Mouse (Mus musculus) hindbrain, postnatal 0 days (tissue): ENCODE measurements around the gene Gm20683. TPM values are rescaled to one million over a fixed set of nuclear protein-coding genes. Genes with fewer than 3 reads are reported as not detected.
"Not testable (repeated sequence)": the region's sequence is repeated elsewhere in the genome, so short reads cannot be mapped to it uniquely, and the experiment has no call there.

ENCODE experiments used
- ATAC-seq: fragments of 200-750 bp; cut with Nextera tagmentation; 2 replicates; pipeline ENCODE4 v1.8.0; 2017; ENCODE audit warnings: mild to moderate bottlenecking, moderate TSS enrichment, moderate library complexity
- DNase-seq: peaks from one replicate; pipeline ENCODE4 v3.0.0-alpha.2; 2015; ENCODE audit warnings: low spot score
- H3K27ac ChIP-seq: fragments of 300-500 bp; sonication (generic); 2 replicates; pipeline ENCODE4 v1.5.1; 2014; ENCODE audit warnings: mild to moderate bottlenecking
- H3K27me3 ChIP-seq: fragments of 300-500 bp; sonication (generic); 2 replicates; pipeline ENCODE4 v1.6.1; 2014; ENCODE audit warnings: low read length, mixed read lengths; ENCODE audit not compliant: insufficient read depth
- H3K36me3 ChIP-seq: fragments of 300-500 bp; sonication (generic); 2 replicates; pipeline ENCODE4 v1.6.1; 2014; ENCODE audit warnings: low read length, mixed read lengths; ENCODE audit not compliant: insufficient read depth
- H3K4me1 ChIP-seq: fragments of 300-500 bp; sonication (generic); 2 replicates; pipeline ENCODE4 v1.6.1; 2014; ENCODE audit warnings: antibody characterized with exemption, low read length, mixed read lengths; ENCODE audit not compliant: insufficient read depth
- H3K4me2 ChIP-seq: fragments of 300-500 bp; sonication (generic); 2 replicates; pipeline ENCODE4 v1.6.1; 2014; ENCODE audit warnings: low read depth, mild to moderate bottlenecking, low read length, moderate library complexity, mixed read lengths
- H3K4me3 ChIP-seq: fragments of 300-500 bp; sonication (generic); 2 replicates; pipeline ENCODE4 v1.5.1; 2014; ENCODE audit warnings: low read length
- H3K9ac ChIP-seq: fragments of 300-500 bp; sonication (generic); replicated peaks from 2 replicates; pipeline ENCODE4 v1.6.1; 2014; ENCODE audit warnings: mild to moderate bottlenecking, low read length, moderate library complexity, mixed read lengths
- H3K9me3 ChIP-seq: fragments of 300-500 bp; sonication (generic); 2 replicates; pipeline ENCODE4 v1.6.1; 2016; ENCODE audit warnings: low read length, mixed read lengths
- CTCF ChIP-seq: IDR thresholded peaks from 2 replicates; pipeline ENCODE4 v1.5.1; 2016; ENCODE audit warnings: antibody characterized with exemption, control low read depth, low read depth
- WGBS: fragments of 180-500 bp; shearing (Covaris S2); extraction: QIAGEN DNeasy Blood & Tissue Kit; methylation state at CpG from one replicate; pipeline ENCODE4 v1.1.7; 2014; 5-methylcytosine and 5-hydroxymethylcytosine counted together
- polyA plus RNA-seq: library from polyadenylated mRNA; unstranded; fragments of >200 nt; fragmentation: Nextera tagmentation; extraction: Ambion mirVana; gene quantifications from 2 replicates; pipeline ENCODE4 v1.2.1, GENCODE M21; 2015
- total RNA-seq: library from RNA; depleted of rRNA; stranded (reverse); fragments of >200 nt; gene quantifications from 2 replicates; pipeline ENCODE4 v1.2.3, GENCODE M21; 2014

Gm20683 gene
- total and polyA plus RNA-seq, 2 experiments from 2014 or later: 12.9 to 40.0 TPM

GRCm38 (mm10) chr17:25874148-25874720 lies 32.7 kb upstream of the Gm20683 start:
- no peak for TF ChIP-seq CTCF
- Histone ChIP-seq H3K9ac (peak overlapping the region; percentile 79), H3K27ac (peak overlapping the region; percentile 96), H3K4me3 (peak overlapping the region; percentile 69), H3K9me3 (no peaks in the 10 kb centered on the region), H3K36me3 (peaks cover 10% of the 10 kb centered on the region; the same call in 1 of the 2 replicates), H3K27me3 (no peaks in the 10 kb centered on the region), H3K4me2 (peak overlapping the region; percentile 80), H3K4me1 (peaks cover 13% of the 10 kb centered on the region; the same call in 1 of the 2 replicates)
- 3% methylated on average over 14 of the region's 14 CpGs for WGBS
- DNase-seq (no peak), ATAC-seq (no peak; the same call in 1 of the 2 replicates)

DNA sequence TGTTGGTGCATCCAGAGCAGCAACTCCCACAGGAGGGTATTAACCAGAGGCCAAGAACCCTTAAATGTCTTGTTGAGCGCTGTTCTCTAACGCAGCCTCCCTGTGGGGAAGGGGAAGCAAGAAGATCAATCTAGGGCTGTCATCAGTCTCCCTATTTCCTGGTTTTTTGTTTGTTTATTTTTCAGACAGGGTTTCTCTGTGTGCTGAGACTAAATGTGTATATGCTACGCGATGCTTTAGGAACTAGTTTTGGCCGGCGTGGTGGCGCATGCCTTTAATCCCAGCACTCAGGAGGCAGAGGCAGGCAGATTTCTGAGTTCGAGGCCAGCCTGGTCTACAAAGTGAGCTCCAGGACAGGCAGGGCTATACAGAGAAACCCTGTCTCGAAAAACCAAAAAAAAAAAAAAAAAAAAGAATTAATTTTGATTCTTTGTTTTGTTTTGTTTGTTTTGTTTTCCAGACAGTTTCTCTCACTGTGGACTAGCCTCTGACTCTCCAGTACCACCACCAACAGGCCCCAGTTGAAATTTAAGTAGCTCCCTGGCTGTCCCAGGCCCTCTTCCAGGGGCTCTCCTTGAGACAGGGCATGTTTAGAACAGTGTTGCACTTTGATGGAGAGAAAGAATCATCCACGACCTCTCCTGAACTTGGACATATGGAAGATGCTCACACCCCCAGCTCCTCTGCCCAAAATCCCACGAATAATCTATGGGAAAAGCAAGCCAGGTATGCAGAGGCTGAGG lies 32.0 kb upstream of the Gm20683 start:
- WGBS: 76% methylated on average over 11 of the region's 11 CpGs
- ATAC-seq: no peak

DNA sequence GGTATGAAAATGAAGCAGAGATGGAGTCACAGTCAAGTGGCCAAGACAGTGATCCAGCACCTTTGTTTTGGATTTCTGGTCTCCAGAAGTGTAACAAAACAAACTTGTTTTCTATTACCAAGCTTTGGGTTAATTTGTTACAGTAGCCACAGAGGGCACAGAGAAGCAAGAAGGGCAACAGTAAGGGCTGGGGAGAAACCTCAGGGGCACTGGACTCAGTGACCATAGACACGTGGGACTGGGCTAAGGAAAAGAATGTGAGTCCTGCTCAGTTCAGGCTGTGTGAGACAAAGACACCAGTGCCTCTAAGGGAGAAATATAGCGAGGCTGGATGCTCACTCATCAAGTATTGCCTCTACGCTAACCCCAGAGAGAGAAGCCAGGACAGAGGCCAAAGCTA lies 31.1 kb upstream of the Gm20683 start:
- no peak for ATAC-seq
- no peaks in the 10 kb centered on the region for H3K27me3 ChIP-seq
- no peak overlapping the region for H3K4me2 ChIP-seq
- 84% methylated on average over 3 of the region's 3 CpGs for WGBS
- DNase-seq: no peak
- H3K4me1 ChIP-seq: peaks cover 16% of the 10 kb centered on the region
- no peak overlapping the region for H3K27ac ChIP-seq
- no peak overlapping the region for H3K9ac ChIP-seq
- H3K4me3 ChIP-seq: no peak overlapping the region
- no peak for TF ChIP-seq CTCF
- H3K36me3 ChIP-seq: 0 out of 2 replicates have a peak, but pooled peaks cover under 1% of the 10 kb centered on the region
- H3K9me3 ChIP-seq: no peaks in the 10 kb centered on the region

More for the DNA sequence above, 32.0 kb upstream of the Gm20683 start:
- no peaks in the 10 kb centered on the region for H3K27me3 ChIP-seq
- no peak for TF ChIP-seq CTCF
- H3K27ac ChIP-seq: peak overlapping the region; percentile 96
- H3K4me2 ChIP-seq: peak overlapping the region; percentile 80
- no peaks in the 10 kb centered on the region for H3K9me3 ChIP-seq
- H3K4me1 ChIP-seq: peaks cover 13% of the 10 kb centered on the region
- H3K9ac ChIP-seq: no peak overlapping the region
- peaks cover 10% of the 10 kb centered on the region; the same call in 1 of the 2 replicates for H3K36me3 ChIP-seq
- DNase-seq: no peak
- H3K4me3 ChIP-seq: peak overlapping the region; percentile 69; the same call in 1 of the 2 replicates

DNA sequence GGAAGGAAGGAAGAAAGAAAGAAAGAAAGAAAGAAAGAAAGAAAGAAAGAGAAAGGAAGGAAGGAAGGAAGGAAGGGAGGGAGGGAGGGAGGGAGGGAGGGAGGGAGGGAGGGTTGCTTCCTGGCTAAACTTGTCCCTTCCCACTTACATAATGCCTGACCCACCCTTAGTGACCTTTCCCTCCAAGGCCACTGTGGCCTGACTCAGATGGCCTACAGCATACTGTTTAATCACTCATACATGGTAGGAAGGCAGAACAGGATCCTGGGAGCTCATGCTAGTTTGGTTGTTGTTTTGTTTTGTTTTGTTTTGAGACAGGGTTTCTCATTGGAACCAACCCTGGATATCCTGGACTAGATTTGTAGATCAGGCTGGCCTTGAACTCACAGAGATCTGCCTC lies 30.0 kb upstream of the Gm20683 start:
- ATAC-seq, DNase-seq, H3K27me3 ChIP-seq, H3K27ac ChIP-seq, H3K9me3 ChIP-seq, H3K9ac ChIP-seq, H3K4me2 ChIP-seq, H3K4me3 ChIP-seq, H3K36me3 ChIP-seq: not testable (repeated sequence)
- peaks cover 16% of the 10 kb centered on the region for H3K4me1 ChIP-seq

GRCm38 (mm10) chr17:25869954-25870353 lies 28.4 kb upstream of the Gm20683 start:
- H3K9ac ChIP-seq: no peak overlapping the region
- no peak for TF ChIP-seq CTCF
- whole genome bisulfite sequencing: 84% methylated on average over 2 of the region's 2 CpGs

DNA sequence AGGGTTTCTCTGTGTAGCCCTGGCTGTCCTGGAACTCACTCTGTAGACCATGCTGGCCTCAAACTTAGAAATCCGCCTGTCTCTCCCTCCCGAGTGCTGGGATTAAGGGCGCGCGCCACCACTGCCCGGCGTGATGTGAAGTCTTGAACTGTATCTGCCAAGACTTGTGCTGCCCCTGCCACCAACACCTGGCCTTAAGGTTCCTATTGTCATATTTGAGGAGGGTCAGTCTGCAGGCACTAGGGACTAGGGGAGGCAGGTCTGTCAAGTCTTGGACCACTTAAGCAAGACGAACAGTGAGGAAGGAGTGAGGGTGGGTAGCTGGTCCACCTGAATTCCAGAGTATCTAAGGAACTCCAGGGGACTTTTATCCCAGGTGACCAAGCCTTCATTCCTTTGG lies 27.9 kb upstream of the Gm20683 start:
- H3K9me3 ChIP-seq: no peaks in the 10 kb centered on the region
- TF ChIP-seq CTCF: no peak
- WGBS: 86% methylated on average over 8 of the region's 8 CpGs
- no peak overlapping the region for H3K9ac ChIP-seq
- H3K27me3 ChIP-seq: no peaks in the 10 kb centered on the region
- DNase-seq: no peak
- peaks cover 8% of the 10 kb centered on the region for H3K4me1 ChIP-seq
- no peaks in the 10 kb centered on the region for H3K36me3 ChIP-seq
- no peak for ATAC-seq
- no peak overlapping the region for H3K4me3 ChIP-seq
- no peak overlapping the region for H3K27ac ChIP-seq
- no peak overlapping the region for H3K4me2 ChIP-seq

More at GRCm38 (mm10) chr17:25869954-25870353, 28.4 kb upstream of the Gm20683 start:
- Histone ChIP-seq H3K27ac (no peak overlapping the region), H3K9me3 (no peaks in the 10 kb centered on the region), H3K36me3 (no peaks in the 10 kb centered on the region), H3K27me3 (no peaks in the 10 kb centered on the region), H3K4me2 (no peak overlapping the region), H3K4me1 (peaks cover 8% of the 10 kb centered on the region), H3K4me3 (no peak overlapping the region)
- DNase-seq: no peak
- ATAC-seq: no peak
